Mouse (Mus musculus) adrenal gland, postnatal 10 days (tissue): ENCODE measurements at regions not wholly inside any gene's neighbourhood (a gene's known extent, or its start where the extent isn't known, plus 50 kb on each side); places are given as distances from the start of the nearest gene placed in this dataset.

Experiments used
- DNase-seq: peaks from one replicate; pipeline ENCODE4 v3.0.0; 2021; ENCODE audit warnings: mixed read lengths

DNA sequence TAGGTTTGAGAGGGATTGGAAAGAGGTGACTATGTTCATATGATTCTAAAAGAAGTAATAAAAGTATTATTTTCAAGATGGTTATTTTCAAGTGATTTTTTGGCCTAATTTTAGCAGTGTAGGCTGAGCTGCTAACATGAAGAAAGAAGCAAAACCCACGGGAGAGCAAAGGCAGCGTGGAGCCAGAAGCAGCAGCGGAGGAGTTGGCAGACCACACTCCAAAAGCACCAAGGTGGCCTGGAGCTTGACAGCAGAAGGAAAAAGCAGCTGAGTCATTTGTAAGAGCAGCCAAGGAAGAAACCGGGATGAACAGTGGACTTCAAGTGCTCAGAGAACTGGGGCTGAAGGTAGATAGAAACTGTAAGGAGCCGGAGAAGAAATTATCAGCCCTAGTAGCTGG is 55.9 kb downstream of the Hdgfl1 start:
- DNase-seq = peak; percentile 10

GRCm38 (mm10) chr13:26699062-26699684 is 70.8 kb downstream of the Hdgfl1 start:
- no peak for DNase-seq

DNA sequence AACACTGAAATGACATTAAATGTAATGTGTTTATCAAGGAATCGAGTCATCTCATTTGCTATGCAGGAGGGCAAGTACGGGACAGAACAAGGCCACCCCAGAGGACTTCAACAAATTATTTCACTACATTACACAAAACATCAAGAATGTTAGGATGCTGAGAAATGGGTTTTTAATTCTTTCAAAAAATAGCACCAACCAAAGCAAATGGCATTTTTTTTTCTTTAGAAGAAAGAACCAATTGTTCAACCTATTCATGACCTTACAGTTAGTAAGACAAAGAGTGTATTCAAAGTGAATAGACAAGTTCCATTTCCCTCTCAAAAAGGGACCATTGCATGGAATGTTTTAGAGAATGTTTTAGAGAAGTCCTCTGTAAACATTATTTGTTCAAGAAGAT is 110.5 kb downstream of the Hdgfl1 start:
- no peak for DNase-seq

DNA sequence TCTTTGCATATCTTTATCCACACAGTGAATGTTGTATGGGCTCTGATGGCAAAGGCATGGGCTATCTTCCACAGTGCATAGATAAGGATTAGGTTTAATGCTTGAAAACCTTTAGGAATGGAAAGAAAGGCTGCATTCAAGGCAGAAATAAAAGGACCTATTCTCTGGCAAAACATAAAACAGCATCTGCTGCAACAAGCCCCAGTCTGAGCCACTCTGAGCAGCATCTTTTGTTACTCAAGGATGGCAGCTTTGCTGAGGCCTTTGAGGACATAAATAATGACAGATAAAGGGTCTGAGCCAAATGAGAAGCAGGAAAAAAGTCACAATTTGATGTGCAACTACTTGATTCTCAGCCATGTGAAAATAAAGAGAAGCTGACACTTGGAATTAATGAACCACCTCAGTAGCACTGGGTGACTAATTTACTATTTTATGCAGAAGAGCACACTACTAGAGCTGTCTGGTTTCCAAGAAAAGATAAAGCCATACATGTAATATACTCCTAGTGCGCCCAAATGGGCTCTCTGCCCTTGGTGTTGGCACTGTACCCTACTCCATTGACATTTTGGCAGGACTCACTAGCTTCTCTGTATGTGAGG is 112.9 kb downstream of the Hdgfl1 start:
- DNase-seq = peak; percentile 32
